Mouse (Mus musculus) ovary, adult 18-20 months (tissue): ENCODE results near the gene Lbr.
"Not testable (repeated sequence)": the region's sequence is repeated elsewhere in the genome, so short reads cannot be mapped to it uniquely, and the experiment has no call there.

Experiments
- DNase-seq: peaks from one replicate; pipeline ENCODE4 v3.0.0; 2022; ENCODE audit warnings: low spot score, mixed read lengths

Lbr gene

DNA sequence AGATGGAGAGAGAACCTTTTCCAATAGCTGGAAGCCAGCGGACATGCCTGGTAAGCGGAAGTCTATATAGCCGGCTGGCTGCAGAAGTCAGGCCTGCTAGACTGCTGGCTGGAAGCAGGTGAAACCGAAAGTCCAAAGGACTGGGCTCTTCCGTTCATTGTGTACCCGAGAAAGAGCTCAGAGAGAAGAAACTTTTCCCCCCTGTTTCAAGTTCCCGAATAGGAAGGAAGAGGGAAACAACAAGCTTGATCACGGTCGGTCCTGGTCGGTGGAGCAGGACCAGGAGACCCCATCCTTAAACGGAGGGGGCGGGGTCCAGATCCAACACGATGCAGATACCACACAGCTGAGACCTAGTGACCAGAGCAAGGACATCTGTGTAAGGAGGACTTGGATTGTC lies 9.6 kb upstream of the Lbr start:
- no peak for DNase-seq

DNA sequence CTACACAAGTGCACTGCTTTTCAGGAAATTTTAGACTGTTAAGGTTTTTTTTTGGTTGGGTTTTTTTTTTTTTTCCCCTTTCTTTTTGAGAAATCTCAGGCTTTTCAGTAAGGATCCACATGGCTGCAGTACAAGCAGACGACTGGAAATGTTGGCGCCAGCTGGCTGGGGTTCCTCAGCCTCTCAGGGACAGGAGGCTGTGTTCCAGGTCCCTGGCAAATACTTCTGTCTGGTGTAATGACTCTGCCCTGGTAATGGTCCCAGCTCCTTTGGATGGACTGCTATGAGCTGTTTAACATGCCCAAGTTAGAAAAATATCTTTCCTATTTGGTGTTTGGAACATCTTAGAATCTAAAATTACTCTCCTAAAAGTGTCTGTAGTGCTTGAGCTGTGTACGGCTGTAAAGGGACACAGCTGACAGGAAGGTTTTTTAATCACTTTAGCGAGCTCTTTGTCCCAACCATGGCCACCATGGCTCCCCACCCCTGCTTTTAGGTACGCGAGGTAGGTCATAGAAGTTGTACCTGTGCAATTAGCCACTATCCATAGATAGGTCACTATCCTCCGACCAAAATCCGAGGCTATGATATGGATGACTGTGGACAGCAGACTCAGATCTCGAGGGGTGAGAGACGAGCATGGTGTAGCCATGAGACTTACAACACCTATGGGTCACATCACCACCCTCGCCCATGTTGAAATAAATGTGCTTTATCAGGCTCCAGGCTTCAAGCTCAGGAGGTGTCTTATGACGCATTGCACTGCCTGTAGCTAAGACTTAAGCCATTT lies 8.9 kb upstream of the Lbr start:
- no peak for DNase-seq

DNA sequence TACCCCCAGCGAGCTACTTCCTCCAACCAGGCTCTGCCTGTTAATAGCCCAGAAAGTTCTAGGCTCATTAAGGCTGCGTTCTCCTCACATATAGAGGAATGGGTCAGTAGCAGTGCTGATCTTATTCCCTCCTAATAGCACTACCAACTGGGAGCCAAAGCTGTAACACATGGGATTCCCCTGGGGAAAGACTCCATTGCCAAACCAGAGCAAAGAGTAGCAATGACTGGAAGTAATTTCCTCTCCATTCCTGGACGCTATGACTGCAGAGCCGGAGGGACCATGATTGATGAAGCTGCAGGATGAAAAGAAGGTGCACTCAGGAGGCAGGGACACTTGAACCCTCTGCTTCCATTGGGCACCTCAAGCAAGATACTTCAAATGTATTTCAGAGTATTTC lies 7.6 kb upstream of the Lbr start:
- no peak for DNase-seq

DNA sequence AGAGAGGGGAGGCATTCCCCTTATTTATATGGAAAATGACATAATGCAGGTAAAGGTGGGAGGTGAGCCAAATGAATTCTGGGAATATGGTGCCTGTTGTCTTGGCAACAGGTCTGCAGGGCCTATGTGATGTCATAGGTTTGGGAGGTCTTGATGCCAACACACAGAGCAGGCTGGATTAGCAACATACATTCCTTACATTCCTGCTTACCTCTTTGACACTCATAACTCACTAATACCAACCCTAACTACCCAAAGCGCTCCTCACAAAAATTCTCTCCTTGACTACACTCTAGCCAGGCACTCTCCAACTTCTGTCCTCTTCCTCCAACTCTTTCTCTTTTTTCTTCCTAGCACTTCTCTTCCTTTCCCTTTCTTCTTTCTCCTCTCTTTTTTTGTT lies 5.4 kb upstream of the Lbr start:
- DNase-seq = no peak

DNA sequence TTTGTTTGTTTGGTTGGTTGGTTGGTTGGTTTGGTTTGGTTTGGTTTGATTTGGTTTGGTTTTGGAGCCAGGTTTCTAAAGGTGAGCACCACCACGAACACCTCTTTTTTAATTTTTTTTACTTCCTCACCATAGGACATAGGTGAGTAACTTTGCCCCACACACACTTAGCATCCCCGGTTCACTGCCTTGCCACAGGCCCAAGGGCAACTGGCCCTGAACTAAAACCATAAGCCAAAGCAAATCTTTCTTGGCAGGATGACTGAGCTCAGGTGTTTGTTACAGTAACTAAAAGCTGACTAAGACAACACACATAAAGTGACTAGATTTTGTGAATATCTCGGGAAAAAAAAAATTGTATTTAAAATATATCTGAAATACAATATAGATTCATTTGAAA lies 4.5 kb upstream of the Lbr start:
- no peak for DNase-seq

DNA sequence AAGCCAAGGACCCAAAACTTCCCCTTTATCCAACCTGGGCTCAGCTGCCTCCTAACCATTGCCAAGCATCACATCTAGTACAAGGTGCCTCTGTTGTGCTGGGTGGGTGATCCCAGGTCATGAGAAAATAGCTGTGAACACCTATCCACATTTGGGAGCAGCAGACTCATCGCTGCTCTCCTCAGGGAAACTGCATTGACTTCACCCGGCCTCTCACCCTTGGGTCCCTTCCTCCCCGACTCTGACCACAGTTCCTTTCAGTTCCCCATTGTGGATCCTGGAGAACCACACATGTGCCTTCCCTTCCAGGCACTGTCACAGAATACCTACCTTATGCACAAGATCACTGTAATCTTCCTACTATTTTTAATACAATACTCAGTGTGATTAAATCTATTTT lies 2.9 kb upstream of the Lbr start:
- DNase-seq = no peak

DNA sequence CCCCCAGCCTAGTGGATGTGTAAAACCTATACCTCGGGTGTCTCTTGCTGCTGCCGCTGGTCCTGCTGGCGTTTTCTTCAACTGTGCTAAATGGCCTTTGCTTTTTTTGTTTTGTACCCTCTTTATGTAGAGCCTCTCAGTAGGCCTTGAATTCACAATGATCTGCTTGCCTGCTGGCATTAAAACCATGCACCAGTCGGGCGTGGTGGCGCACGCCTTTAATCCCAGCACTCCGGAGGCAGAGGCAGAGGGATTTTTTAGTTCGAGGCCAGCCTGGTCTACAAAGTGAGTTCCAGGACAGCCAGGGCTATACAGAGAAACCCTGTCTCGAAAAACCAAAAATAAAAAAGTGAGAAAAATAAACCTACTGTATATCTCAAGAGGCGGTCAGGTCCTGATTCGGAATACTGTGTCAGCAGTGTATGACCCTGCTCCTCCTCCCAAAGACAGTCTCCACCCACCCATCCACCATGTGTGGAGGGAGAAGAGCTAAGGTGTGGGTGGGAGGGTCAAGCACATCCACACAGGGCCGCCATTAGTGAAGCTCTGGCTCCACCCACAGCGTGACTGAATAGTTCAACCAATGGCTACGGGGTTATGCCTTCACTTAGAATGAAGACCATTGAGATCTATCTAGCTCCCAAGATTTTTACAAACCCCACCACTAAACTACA lies 2.2 kb upstream of the Lbr start:
- no peak for DNase-seq

DNA sequence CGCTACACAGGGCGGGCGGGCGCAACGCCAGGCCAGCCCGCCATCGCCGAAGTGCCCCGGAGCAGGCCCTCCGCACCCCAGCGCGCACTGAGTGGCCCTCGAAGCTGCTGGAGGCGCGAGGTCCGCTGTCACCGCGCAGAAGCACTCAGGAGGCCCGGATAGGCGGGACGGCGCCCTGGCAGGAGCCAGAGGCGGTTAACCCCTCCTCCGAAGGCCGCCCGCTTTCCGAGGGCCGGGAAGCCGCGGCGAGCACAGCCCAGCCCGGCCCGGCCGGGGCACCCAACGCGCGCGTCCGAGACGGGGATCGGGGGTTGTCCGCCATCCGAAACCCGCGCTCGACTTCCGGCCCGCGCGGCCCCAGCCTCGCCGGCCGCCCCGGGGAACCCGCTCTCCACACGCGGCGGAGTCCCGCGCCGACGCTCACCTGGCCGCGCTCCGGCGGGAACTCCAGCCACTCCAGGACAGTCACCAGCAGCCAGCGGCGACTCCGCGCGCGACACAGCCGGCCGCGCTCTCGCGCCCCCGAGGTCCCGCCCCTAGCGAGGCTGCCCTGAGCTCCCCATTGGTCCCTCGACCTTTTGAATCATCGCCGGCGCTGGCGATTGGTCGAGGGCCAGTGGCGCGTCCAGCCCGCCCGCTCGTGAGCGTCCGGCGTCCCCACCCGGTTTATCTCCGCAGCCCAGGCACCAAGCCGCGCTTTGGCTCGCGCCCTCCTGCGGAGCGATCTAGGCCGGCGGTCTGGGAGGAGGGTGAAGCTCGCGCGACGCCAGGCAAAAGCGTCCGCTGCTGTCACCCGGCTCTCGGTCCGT lies 778 bp downstream of the Lbr start:
- DNase-seq = peak; percentile 95

DNA sequence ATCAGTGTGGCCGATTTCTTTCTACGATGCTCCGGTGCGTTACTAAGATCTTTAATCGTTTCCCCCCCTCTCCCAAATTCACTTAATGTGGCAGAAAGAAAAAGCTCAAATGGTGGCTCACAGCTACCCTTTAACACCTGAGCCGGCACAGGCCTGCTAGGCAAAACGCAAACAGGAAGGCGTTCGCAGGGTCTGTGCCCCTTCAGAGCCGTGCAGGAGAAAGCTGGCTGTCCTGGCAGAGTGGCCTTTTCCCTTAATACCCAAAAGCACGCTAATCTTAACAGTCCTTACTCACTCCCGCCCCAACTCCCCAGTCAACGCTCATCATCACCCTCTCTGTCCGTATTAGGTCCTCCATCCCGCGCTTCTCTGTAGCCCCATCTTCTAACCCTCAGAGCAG lies 1.4 kb downstream of the Lbr start:
- no peak for DNase-seq

DNA sequence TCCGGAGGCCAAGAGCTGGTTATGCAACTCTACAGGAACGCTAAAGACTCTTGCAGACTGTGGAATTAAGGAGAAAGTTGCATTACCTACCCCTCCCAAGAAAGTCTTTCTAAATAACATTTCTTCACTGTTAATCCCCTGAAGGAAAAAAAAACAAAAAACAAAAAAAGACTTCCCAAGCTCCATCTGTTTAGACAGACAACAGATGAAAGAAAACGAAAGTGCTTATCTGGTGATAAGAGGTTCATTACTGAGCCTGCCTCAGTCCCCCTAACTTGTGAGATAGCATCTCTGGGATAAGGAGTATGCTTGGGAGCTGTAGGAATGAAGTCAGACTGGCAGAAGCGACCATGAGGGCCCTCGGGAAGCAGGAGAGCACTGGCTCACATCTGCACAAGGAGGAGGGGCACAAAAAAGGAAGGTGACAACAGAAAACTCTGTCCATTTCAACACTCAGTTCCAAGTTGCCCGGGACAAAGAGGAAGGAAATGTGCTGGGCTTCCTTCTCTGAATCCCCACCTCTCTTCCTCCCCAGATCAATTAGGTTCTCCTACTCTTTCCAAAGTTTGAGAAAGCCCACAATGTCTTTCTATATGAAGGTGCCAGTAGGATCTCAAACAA lies 3.0 kb downstream of the Lbr start:
- DNase-seq = no peak

DNA sequence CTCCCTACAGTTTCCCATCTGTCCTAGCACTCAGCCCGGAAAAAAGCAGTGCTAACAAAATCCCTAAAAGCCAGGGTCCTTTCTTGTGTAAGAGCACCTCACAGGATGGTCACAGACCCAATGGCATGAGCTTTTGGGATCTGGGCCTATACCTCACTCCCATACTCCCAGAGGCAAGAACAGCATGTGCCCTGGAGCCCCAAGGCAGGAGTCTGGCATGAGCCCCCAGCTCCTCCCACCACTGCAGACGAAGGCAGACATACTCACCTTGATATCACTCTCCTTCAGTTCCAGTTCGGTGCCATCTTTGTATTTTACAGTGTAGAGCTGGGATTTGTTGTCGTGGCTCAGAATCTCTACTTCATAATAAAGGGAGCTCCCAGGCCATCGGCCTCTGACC lies 4.7 kb downstream of the Lbr start:
- DNase-seq = no peak

DNA sequence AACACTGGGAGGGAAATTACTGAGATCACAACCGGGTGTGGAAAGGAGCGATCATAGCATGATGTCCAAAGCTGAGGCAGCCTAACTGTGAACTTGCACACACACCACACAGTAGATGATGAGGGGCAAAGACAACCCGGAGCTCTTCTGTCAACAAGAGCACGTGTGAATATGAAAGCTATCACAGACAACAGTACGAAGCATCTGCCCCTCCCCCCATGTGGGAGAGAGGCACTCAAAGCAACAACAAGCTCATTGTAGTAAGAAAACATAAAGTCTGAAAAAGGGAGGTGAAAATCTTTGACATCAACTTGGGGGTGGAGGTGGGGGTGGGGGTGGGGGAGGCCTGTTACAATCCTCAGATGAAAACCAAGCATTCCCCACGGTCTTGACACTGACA lies 9.7 kb downstream of the Lbr start:
- DNase-seq = no peak

DNA sequence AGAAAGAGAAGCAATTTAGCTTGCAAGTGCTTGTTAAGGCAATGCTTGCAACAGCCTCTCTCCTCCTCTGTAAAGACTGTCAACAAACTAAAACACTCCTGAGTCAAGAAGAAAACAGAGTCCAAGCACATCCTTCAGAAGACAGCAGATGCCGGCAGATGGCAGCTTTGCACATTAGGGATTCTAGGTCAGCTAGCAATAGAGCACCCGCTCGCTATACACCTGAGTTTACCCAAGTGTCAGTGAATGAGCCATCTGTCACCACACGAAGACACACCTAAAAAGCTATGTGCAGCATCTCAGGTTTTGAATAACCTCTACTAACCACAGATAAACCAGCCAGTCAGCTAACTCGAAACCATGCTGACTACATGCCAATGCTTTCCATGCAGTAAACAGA lies 10.1 kb downstream of the Lbr start:
- DNase-seq = no peak

DNA sequence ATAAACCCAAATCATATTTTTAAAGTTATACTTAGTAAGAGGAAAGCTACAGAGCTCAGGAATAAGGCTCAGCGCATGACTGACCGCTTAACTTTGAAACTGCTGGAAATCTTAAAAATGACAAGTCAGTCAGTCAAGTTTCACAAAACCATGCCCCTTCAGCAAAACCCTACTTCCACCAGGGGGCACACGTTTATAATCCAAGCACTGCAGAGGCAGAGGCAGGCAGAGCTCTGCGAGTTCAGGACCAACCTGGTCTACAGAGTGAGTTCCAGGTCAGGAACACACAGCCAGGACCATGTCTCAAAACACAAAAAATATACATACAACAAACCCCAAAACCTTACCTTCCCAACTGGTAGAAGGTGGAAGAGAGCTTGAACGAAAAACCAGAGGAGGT lies 14.5 kb downstream of the Lbr start:
- DNase-seq = no peak

DNA sequence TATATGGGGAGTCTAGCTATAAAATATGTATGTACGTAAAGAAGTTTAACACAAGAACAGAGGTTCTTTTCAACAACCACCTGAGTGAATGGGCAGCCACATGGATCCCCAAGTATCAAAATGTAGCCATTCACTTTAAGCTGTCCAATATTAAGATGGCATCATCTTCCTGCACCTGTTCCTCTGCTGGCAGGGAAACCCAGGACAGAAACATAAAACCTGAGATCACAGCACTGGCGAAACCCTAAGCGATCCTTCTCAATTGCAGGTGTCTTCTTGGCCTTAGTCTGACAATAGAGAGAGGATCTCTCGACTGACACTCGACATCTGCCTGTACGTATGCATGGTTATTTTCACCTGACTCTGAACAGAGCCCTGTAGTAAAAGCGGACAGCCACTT lies 16.1 kb downstream of the Lbr start:
- DNase-seq = no peak

DNA sequence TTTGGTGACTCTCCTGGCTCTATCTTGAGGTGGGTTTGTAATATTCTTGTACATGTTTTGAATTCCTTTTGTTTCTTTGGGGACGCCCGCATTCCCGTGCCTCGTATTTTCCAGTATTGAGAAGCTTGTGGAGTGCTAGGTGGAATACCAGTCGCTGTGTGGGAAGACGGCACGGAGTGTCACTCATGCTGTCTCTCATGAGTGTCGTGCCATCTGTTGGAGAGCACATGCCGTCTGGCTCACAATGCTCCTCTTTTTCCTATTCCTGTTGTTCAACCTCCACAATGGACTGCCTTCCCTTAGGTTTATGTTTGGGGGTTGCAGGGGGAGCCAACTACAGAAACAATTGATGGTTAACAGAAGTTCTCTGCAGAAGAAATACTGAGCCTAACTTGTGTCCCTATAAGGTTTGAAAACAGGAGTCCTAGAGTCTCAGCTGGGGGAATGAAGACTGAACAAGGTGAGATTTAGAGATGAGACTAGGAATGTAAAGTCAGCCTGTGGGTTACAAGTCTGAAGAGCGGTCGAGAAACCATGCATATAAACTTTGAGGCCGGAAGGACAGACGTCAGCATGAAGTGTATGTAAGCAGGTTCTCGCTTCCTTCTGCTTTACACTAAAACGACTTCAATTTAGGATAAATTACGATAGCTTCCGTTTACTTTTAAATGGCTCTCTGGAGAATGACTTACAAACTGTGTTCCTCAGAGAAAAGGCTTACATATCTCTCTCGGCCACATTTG lies 31.2 kb downstream of the Lbr start:
- no peak for DNase-seq

DNA sequence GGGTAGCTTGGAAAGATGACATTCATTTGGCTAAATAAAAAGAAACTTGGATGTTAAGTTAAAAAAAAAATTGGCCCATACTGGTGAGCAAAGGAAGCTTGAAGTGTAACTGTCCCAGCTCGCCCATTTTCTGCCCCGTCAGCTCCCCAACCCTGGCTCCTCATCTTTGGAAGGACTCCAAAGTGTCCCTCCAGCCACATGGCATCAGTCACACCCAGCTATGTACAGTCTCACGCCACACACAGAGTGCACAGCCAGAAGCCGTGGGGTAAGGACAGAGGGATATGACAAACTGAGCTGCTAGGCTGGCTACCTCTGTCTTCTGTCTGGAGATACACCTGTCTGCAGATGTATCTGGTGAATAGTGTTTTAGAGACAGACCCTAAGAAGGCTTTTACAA lies 42.2 kb downstream of the Lbr start:
- no peak for DNase-seq

DNA sequence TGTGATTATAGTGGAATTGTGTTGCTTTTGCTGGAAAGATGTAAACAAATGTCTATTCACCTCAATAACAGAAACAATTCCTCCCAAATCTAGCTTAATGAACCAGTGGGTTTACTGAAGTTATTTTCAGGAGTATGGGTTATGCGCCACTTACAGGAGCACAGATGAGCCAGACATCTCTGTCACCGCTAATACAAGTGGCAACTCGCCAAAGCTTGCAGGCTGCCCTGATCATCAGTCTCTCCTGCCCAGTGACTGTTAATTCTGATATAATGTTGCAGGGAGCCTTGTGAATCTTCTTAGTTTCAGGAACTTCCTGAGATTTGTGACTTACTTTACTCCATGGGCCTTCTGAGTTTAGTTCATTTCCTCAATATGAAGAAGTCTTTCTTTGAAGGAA lies 42.9 kb downstream of the Lbr start:
- DNase-seq = no peak

DNA sequence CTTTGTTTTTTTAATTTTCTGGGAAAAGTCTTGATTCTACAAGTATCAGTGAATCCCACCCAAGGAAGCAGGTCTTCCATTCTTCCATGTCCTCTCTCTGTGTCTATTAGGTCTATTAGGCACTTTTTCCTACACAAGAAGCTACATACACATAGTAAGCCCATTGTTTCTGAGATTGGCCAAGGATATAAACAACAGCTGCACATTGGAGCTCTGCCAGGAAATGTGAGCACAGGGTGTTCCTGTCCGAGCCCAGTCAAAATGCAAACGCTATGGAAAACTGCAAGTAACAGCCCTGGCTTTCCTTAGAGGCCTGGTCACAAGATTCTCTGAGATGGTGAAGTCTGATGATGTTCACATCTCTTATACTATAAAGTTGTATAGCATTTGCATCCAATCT lies 49.3 kb downstream of the Lbr start:
- DNase-seq = no peak

DNA sequence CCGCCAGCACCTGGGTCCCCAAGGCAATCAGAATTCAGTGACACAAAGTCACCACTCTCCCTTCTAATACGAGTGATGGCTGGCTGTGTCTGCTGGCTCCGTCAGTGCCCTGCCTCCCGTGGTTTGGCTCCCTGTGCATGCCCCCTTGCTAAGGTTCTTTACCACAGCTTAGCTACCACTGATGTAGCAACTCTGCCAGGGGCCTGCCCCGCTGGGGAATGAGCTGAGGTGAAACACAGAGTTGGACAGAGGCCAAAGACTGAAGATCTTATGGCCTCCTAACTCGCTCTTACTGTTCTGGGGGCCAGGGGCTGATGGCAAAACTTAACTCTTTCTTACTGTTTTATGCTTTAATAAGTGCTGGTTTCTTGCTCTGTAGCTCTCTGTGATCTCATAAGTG lies 52.9 kb downstream of the Lbr start:
- DNase-seq = no peak

DNA sequence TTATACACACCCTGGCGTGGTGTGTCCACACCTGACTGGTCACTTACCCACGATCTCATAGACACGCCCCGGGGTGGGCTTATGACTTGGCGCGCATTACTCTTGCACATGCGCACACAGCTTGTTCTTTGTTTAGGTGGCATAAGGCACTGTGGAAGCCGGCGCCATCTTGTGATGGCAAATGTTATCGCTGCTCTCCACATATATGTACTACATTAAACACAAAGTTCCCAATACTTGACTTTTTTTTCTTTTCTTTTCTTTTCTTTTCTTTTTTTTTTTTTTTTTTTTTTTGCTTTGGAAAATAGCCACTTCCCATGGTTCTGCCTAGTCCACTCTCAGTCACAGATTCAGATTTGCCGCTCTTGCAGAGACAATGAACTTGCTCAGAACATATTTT lies 60.2 kb downstream of the Lbr start:
- DNase-seq = not testable (repeated sequence)

DNA sequence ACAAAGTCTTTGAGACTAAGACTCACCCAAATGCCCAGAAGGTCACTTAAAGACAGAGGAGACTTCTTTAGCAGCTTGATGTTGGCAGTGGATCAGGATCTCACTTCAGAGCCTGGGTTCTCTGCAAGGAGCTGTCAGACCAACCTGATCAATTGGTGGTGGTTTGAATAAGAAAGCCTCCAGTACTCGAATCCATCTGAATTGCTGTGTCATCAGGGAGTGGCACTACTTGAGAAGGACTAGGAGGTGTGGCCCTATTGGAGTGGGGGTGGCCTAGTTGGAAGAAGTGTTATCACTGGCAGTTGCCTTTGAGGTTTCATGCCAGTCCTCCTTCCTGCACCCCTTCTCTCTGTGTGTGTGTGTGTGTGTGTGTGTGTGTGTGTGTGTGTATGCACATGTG lies 66.3 kb downstream of the Lbr start:
- DNase-seq = no peak
